Mouse (Mus musculus): Measurements from ENCODE around the gene Arhgef39.

- TF ChIP-seq EP300 (IDR thresholded peaks at IDR 0.05) (no peak), CTCF (IDR thresholded peaks at IDR 0.05) (peak; percentile 60)
Observed at GRCm38 (mm10) chr4:43527880-43528279, 28.4 kb upstream of the Arhgef39 start.
